Mouse (Mus musculus) kidney, adult 2 months (tissue): ENCODE measurements around the gene Lrrc23.

Experiments used
- CTCF ChIP-seq: fragments of 200-500 bp; conservative IDR thresholded peaks from 2 replicates; pipeline ENCODE4 v1.5.1; 2011; ENCODE audit warnings: low read depth, mild to moderate bottlenecking, control low read depth, low read length, moderate library complexity, mixed read lengths; ENCODE audit not compliant: insufficient read depth, insufficient read length
- POLR2A ChIP-seq: fragments of 200-500 bp; IDR thresholded peaks from one replicate; pipeline ENCODE4 v1.6.1; 2011; ENCODE audit warnings: low read depth, low read length, control low read depth

- TF ChIP-seq CTCF (0 out of 2 replicates have a peak, but pooled peaks have one; percentile 4), POLR2A (no peak)
These were observed 7.4 kb upstream of the Lrrc23 start for GRCm38 (mm10) chr6:124786756-124787420.
